Mouse (Mus musculus) bone marrow, adult 2 months (tissue): ENCODE measurements around the gene Mat2b.

Source experiments
- CTCF ChIP-seq: fragments of 200-500 bp; IDR thresholded peaks from 2 replicates; pipeline ENCODE4 v1.5.1; 2011; ENCODE audit warnings: low read length, control low read depth; ENCODE audit not compliant: control insufficient read depth, insufficient read depth
- POLR2A ChIP-seq: fragments of 200-500 bp; IDR thresholded peaks from 2 replicates; pipeline ENCODE4 v1.6.1; 2011; ENCODE audit warnings: low read depth, mild to moderate bottlenecking, control low read depth, low read length, borderline replicate concordance; ENCODE audit not compliant: control insufficient read depth

GRCm38 (mm10) chr11:40693366-40693951 is 1.5 kb downstream of the Mat2b start:
- TF ChIP-seq POLR2A (no peak), CTCF (no peak)
